Mouse (Mus musculus) effector memory CD4-positive, alpha-beta T cell, adult 7 months (primary cell): ENCODE measurements around the gene Asb14. TPM values are rescaled to one million over a fixed set of nuclear protein-coding genes. Genes with fewer than 3 reads are reported as not detected.

Experiments used
- polyA plus RNA-seq: library from polyadenylated mRNA; unstranded; fragments of 100-300 nt; shearing (Covaris generic); gene quantifications from one replicate; pipeline ENCODE4 v1.2.1, GENCODE M21; 2017

Asb14 gene
- polyA plus RNA-seq, result 0.57 TPM

GRCm38 (mm10) chr14:26894392-26894791, at the start of gene Asb14:
Gene Asb14, plus strand, starts transcription at chr14:26894557.

Other genes starting within 250 kb of the Asb14 start
- 11.5 TPM for gene Pde12, start 224.7 kb upstream of the Asb14 start, polyA plus RNA-seq
- 0.18 TPM for gene Dnah12, start 201.3 kb upstream of the Asb14 start, polyA plus RNA-seq
- gene Appl1, start 76.7 kb downstream of the Asb14 start, polyA plus RNA-seq, result 42.1 TPM
- not detected for gene Hesx1, start 99.9 kb downstream of the Asb14 start, polyA plus RNA-seq
- gene Il17rd, start 144.4 kb downstream of the Asb14 start, polyA plus RNA-seq, result 0.33 TPM
- 255 TPM for gene Arhgef3, start 220.3 kb downstream of the Asb14 start, polyA plus RNA-seq